Mouse (Mus musculus) cerebellum, adult 2 months (tissue): ENCODE measurements around the gene Pik3c2g.

Source experiments
- CTCF ChIP-seq: fragments of 200-500 bp; IDR thresholded peaks from 2 replicates; pipeline ENCODE4 v1.5.1; 2011; ENCODE audit warnings: low read depth, mild to moderate bottlenecking, control low read depth, low read length, moderate library complexity, borderline replicate concordance; ENCODE audit not compliant: insufficient read depth
- POLR2A ChIP-seq: fragments of 200-500 bp; IDR thresholded peaks from 2 replicates; pipeline ENCODE4 v1.6.1; 2011; ENCODE audit warnings: low read length, control low read depth, borderline replicate concordance; ENCODE audit not compliant: insufficient read depth

- TF ChIP-seq CTCF (no peak), POLR2A (no peak)
Observed at GRCm38 (mm10) chr6:139662462-139662861, 75.4 kb downstream of the Pik3c2g start.
